Mouse (Mus musculus) spleen, adult 2 months (tissue): ENCODE measurements around the gene Snx29. TPM values are rescaled to one million over a fixed set of nuclear protein-coding genes. Genes with fewer than 3 reads are reported as not detected.

Experiments used
- DNase-seq, 2 experiments: peaks; one replicate each; pipeline versions ENCODE4 v3.0.0 to v3.0.0-alpha.2; 2012 to 2021; ENCODE audit warnings: low spot score in 2 of 2, low read depth in 1 of 2
- H3K27ac ChIP-seq: fragments of 200-500 bp; 2 replicates; pipeline ENCODE4 v1.5.1; 2012; ENCODE audit warnings: low read length, inconsistent platforms; ENCODE audit not compliant: insufficient read depth
- H3K27me3 ChIP-seq: fragments of 200-500 bp; 2 replicates; pipeline ENCODE4 v1.6.1; 2012; ENCODE audit warnings: mild to moderate bottlenecking, moderate library complexity, low read length, inconsistent platforms; ENCODE audit not compliant: control insufficient read depth, insufficient read depth
- H3K36me3 ChIP-seq: fragments of 200-500 bp; 2 replicates; pipeline ENCODE4 v1.6.1; 2012; ENCODE audit warnings: mild to moderate bottlenecking, low read length, inconsistent platforms; ENCODE audit not compliant: control insufficient read depth, insufficient read depth
- H3K4me1 ChIP-seq: fragments of 200-500 bp; 2 replicates; pipeline ENCODE4 v1.6.1; 2011; ENCODE audit warnings: inconsistent platforms; ENCODE audit not compliant: control insufficient read depth, insufficient read depth, insufficient read length
- H3K4me3 ChIP-seq: fragments of 200-500 bp; 2 replicates; pipeline ENCODE4 v1.5.1; 2011; ENCODE audit warnings: mild to moderate bottlenecking, inconsistent platforms; ENCODE audit not compliant: insufficient read depth, insufficient read length; ENCODE audit errors: extremely low read depth
- CTCF ChIP-seq: fragments of 200-500 bp; IDR thresholded peaks from 2 replicates; pipeline ENCODE4 v1.5.1; 2011; ENCODE audit warnings: mild to moderate bottlenecking, inconsistent platforms; ENCODE audit not compliant: insufficient read depth, insufficient read length, insufficient replicate concordance; ENCODE audit errors: extremely low read depth
- POLR2A ChIP-seq: fragments of 200-500 bp; IDR thresholded peaks from 2 replicates; pipeline ENCODE4 v1.6.1; 2011; ENCODE audit warnings: low read depth, low read length, inconsistent platforms
- WGBS: fragments of 180-500 bp; shearing (Covaris S2); methylation state at CpG from one replicate; pipeline ENCODE4 v1.1.7; 2018; 5-methylcytosine and 5-hydroxymethylcytosine counted together
- polyA plus RNA-seq: library from polyadenylated mRNA; depleted of rRNA; stranded (reverse); fragments of >200 nt; gene quantifications from 2 replicates; pipeline ENCODE4 v1.2.3, GENCODE M21; 2012

The Snx29 gene
- polyA plus RNA-seq, 1 experiment: 13.6 TPM

GRCm38 (mm10) chr16:11749111-11749510 lies 426.4 kb downstream of the Snx29 start:
- WGBS: 86% methylated on average over 3 of the region's 3 CpGs
- no peak for DNase-seq
- no peak overlapping the region for H3K27ac ChIP-seq
- peaks cover 2% of the 10 kb centered on the region; the same call in 1 of the 2 replicates for H3K36me3 ChIP-seq
- H3K4me1 ChIP-seq: no peaks in the 10 kb centered on the region; the same call in 1 of the 2 replicates
- H3K4me3 ChIP-seq: no peak overlapping the region
- TF ChIP-seq POLR2A: no peak
- no peak for TF ChIP-seq CTCF
- H3K27me3 ChIP-seq: no peaks in the 10 kb centered on the region

- Histone ChIP-seq H3K4me3 (no peak overlapping the region), H3K4me1 (no peaks in the 10 kb centered on the region; the same call in 1 of the 2 replicates), H3K27me3 (no peaks in the 10 kb centered on the region), H3K36me3 (peaks cover 8% of the 10 kb centered on the region; the same call in 1 of the 2 replicates), H3K27ac (no peak overlapping the region)
- DNase-seq: no peak
- no peak for TF ChIP-seq POLR2A
- TF ChIP-seq CTCF: no peak
Observed at GRCm38 (mm10) chr16:11750605-11751004, 427.9 kb downstream of the Snx29 start.

GRCm38 (mm10) chr16:11752557-11752956 lies 429.8 kb downstream of the Snx29 start:
- no peak for TF ChIP-seq POLR2A
- TF ChIP-seq CTCF: no peak
- H3K4me3 ChIP-seq: no peak overlapping the region
- DNase-seq: no peak
- H3K27me3 ChIP-seq: no peaks in the 10 kb centered on the region
- WGBS: 60% methylated on average over 5 of the region's 5 CpGs
- no peaks in the 10 kb centered on the region; the same call in 1 of the 2 replicates for H3K4me1 ChIP-seq
- peaks cover 10% of the 10 kb centered on the region for H3K36me3 ChIP-seq
- H3K27ac ChIP-seq: no peak overlapping the region

GRCm38 (mm10) chr16:11753466-11753865 lies 430.8 kb downstream of the Snx29 start:
- Histone ChIP-seq H3K36me3 (peaks cover 12% of the 10 kb centered on the region), H3K27me3 (no peaks in the 10 kb centered on the region), H3K4me3 (no peak overlapping the region), H3K4me1 (no peaks in the 10 kb centered on the region; the same call in 1 of the 2 replicates), H3K27ac (no peak overlapping the region)
- DNase-seq: no peak
- no peak for TF ChIP-seq CTCF
- TF ChIP-seq POLR2A: no peak
- 94% methylated on average over 2 of the region's 2 CpGs for WGBS

GRCm38 (mm10) chr16:11754136-11754535 lies 431.4 kb downstream of the Snx29 start:
- no peak for DNase-seq
- no peaks in the 10 kb centered on the region for H3K27me3 ChIP-seq
- H3K4me3 ChIP-seq: no peak overlapping the region
- H3K36me3 ChIP-seq: peaks cover 14% of the 10 kb centered on the region
- H3K27ac ChIP-seq: no peak overlapping the region
- WGBS: 90% methylated on average over 2 of the region's 2 CpGs
- TF ChIP-seq POLR2A: no peak
- TF ChIP-seq CTCF: no peak
- H3K4me1 ChIP-seq: no peaks in the 10 kb centered on the region; the same call in 1 of the 2 replicates

GRCm38 (mm10) chr16:11755281-11756066 lies 432.8 kb downstream of the Snx29 start:
- TF ChIP-seq CTCF: no peak
- TF ChIP-seq POLR2A: no peak
- DNase-seq: no peak
- Histone ChIP-seq H3K4me1 (no peaks in the 10 kb centered on the region; the same call in 1 of the 2 replicates), H3K27ac (no peak overlapping the region), H3K36me3 (peaks cover 15% of the 10 kb centered on the region), H3K27me3 (no peaks in the 10 kb centered on the region), H3K4me3 (no peak overlapping the region)
- 68% methylated on average over 9 of the region's 9 CpGs for WGBS
